Mouse (Mus musculus): ENCODE measurements at regions not wholly inside any gene's neighbourhood (a gene's known extent, or its start where the extent isn't known, plus 50 kb on each side); places are given as distances from the start of the nearest gene placed in this dataset.

GRCm38 (mm10) chr2:50631786-50632185, 335.2 kb upstream of the Mmadhc start:
- TF ChIP-seq CTCF (IDR thresholded peaks at IDR 0.05; ENCODE audit: borderline replicate concordance, extremely low read depth, insufficient read depth, insufficient read length) = no peak
- TF ChIP-seq POLR2A (IDR thresholded peaks at IDR 0.05; ENCODE audit: borderline replicate concordance, extremely low read depth, insufficient read depth, insufficient read length, poor library complexity, severe bottlenecking) = no peak

All from brain, embryonic 14.5 days (tissue).